Mouse (Mus musculus): ENCODE results near the gene Atg10.

The Atg10 gene

DNA sequence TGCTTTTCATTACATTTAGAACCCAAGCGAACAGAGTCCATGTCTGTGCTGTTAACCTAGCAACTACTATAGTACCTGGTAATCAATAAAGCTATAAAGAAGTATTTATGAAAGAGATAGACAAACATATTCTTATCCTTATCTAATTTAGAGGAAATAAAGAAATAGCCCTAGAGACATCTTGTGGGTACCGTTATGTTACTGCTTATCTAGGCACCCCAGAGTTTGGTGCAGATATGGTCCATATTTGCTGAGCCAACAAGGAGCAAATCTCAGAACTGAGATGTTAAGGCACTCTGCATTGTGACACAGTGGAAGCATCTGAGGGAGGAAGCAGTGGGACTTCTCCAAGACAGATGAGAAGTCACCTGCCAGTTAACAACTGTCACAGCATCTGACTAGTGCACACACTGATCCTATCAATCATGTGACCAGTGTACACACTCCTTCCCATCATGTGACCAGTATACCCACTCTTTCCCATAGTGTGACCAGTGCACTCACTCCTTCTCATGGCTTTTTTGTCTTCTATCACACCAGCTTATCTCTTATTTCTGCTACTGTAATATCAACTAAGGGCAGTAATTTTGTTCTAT is 228.6 kb downstream of the Atg10 start:
- DNase-seq = no peak

GRCm38 (mm10) chr13:90993602-90994001 is 230.2 kb downstream of the Atg10 start:
- no peak for DNase-seq

DNA sequence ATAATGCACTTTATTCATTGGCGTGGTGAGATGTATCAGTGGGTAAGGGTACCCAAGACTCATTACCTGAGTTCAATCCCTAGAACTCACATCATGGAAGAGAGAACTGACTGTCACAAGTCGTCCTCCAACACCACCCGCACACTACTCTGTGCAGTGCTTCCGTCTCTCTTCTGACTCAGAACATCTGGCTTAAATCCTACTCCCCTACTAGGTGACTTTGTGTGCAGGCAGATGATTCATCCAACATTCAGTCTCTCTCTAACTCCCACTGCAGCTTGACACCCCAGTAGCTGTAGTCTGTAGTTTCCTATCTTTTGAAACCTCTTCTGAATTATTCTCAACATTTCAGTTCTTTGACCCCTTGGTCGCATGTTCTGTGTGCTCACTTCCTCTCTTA is 230.8 kb downstream of the Atg10 start:
- no peak for DNase-seq

DNA sequence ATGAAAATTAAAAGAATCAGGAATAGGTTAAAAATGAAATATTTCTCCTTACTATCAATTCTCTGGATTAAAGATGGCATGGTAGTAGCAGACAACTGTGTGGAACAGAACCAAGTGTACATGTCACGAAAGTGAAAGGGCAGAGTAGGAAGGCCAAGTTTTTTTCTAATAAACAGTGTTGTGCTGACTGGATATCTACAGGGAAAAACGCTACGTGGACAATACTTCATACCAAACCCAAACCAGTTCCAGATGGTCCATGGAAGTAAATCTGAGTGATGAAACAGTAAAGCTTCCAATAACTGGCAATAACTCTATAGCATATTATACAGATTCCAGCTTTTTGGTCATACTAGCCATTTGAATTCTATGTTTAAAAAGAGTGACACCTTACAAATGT is 235.5 kb downstream of the Atg10 start:
- no peak for DNase-seq

DNA sequence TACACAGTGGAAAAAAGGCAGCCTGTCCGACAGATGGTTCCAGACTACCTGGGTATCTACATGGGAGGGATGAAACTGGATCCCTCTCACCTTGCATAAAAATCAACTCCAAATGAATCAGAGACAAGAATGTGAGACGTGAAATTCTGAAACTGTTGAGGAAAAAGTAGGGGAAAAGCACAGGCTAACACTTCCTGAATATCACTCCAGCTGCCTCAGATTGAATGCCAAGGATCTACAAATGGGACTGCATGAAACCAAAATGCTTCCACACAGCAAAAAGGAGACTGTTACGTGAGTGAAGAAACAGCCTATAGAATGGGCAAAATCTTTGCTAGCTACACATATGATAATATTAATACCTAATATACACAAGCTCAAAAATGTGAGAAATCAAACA is 238.4 kb downstream of the Atg10 start:
- DNase-seq = no peak

DNA sequence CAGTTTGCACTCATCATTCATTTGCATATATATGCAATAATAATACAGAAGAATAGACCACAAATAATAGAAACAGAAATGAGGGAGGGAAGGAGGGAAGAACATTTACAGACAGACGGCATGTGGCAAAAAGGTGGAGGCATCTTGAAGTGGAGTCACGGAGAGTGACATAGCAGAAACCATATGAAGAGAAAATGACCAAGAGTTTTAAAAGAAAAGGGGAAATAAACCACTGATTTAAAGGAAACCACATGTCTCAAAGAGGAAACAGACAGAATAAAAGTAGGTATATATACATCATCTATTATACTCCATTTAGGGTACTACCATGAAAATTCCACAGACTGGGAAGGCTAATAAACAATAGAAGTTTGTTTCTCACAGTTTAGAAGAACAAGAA is 239.7 kb downstream of the Atg10 start:
- DNase-seq = no peak

DNA sequence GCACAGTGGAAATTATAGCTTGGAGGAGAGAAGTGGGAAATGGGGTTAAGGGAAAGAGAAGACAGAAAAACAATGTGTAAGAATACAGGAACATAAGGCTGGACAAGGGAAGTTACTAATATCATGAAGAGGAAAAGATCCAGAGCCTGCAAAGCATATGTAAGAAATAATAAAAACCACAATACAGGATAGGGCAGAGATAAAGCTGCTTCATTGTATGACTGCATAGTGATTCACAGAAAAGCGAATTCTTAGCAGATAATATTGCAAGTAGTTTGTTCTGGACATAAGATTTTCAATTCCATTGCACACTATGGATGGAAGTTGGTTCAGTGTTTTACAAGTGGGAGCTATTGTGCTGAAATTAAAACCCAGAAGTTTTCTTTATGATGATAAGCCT is 242.0 kb downstream of the Atg10 start:
- DNase-seq = no peak

- DNase-seq = no peak
Measured at GRCm38 (mm10) chr13:90980878-90981674, 242.7 kb downstream of the Atg10 start.

DNA sequence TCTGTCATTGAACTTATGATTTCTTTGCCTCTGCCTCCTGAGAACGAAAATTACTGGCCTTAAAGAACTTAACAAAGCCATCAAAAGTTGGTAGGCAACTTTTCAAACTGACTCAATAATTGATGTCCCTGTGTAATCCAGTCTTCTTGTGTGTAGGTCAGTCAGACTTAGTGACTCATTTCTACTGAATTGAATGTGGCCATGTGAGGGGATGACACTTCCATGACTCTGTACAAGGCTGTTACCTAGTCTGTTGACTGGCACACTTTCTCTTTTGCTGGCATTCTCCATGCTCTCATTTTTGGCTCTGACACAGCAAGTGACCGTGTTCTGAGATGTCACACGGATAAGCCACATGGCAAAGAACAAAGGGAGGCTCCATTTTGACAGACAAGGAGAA is 246.7 kb downstream of the Atg10 start:
- DNase-seq = no peak

- no peak for DNase-seq
Measured at GRCm38 (mm10) chr13:90973409-90973808, 250.4 kb downstream of the Atg10 start.

DNA sequence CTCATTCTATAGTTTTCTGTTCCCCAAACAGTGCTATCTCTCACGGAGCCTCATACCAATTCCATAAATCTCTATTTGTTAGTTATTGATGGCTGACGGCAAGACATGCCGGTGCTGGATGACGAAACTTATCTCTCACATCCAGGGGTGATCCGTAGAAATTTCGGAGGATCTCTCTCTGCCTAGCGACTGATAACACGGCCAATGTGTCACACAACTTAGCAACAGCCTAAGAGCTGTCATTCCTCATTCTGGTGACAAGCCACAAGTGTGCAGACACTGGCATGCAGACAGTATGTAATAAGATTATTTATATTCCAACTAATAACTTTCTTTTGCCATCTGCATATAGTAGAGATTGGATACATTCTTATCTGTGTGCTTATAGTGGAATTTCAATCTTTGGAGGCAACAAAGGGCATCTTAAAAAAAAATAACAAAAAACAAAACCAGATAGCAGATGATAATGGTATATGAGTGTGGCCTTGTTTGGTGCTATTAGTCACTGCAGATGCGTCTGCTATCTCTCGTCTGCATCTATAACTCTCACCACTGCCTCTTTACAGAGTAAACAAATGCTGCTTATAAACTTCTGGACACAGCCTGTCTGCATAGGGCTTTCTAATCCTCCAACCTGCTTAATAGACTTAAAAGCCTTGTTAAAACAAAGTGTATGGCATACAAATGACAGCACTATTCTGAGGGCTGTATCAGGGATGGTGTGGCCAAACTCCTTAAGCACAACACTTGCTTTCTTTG is 253.3 kb downstream of the Atg10 start:
- DNase-seq = no peak

- DNase-seq = no peak
Measured at GRCm38 (mm10) chr13:90968940-90969339, 254.8 kb downstream of the Atg10 start.

DNA sequence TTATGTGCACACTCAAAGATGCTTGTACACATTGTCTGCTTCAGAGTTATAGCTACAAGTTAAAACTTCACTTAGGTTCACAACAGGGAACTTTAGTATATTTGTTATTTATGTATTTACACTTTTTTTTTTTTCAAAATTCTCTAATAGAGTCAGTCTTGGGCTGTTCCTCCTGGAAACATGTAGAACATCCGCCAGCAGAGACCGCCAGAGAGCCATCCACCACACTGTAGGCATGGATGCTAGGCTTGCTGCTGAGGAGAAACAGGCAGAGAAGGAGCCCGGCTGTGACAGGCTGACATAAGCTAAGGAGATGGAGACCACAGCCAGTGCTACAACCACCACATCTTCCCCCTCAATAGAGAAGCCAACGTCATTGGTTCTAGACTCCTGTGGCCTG is 256.3 kb downstream of the Atg10 start:
- peak; percentile 88 for DNase-seq

DNA sequence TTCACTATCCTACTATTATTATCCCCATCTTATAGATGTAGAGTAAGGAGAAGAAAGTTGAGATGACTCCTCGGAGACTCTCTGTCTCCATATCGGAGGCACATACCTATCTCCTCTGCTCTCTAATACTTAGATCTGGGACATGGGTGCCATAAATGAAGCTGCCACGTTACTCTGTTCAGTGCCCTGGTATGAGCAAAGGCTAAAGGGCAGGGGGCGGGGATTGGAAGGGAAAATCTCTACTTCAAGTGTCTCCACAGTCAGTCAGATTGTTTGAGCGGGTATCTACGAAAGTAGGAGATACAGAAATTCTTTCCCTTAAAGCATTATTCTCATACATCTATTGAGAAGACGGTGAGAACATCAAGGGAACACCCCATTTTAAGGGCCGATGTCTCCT is 257.8 kb downstream of the Atg10 start:
- DNase-seq = no peak

- no peak for DNase-seq
Measured at GRCm38 (mm10) chr13:90964511-90964910, 259.3 kb downstream of the Atg10 start.

DNA sequence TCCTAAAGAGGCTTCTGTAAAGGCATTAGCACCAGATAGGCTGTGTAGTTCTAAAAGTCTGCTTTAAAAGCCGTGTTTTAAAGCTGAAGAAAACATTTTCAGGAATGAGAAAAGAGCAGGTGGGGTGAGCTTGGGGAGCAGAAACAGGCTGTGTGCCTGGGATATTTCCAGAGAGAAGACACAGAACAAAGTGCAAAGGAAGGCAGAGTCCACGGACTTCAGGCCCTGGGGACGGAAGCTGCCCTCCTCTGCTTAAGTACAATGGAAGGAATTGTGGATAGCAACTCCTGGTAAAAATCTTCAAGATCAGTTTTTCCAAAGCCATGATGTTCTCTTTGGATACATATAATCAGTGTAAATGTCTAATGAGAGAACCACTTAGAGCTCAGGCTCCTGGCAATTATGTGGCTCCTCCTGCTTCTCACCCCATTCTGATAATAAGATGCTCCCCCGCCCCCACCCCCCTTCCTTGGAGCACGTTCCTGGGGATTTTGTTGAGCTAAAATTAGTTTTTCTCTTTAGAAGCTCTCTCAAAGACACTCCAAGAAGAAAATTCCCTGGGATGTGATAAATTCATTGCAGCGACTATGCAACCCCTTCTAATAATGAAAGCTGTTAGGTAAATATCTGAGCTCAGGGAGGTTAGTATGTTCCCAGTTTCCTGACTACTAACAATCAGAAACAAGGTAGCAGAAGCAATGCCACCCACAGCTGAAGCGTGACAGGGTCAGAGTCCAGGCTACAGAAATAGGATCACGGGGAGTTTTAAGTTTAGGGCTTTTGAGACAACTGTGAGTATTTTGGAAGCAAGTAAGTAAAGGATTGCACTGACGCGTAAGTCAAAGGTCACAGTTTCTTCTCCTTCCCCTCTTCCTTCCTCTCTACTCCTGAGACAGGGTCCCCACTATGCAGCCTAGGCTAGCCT is 260.7 kb downstream of the Atg10 start:
- DNase-seq = no peak

DNA sequence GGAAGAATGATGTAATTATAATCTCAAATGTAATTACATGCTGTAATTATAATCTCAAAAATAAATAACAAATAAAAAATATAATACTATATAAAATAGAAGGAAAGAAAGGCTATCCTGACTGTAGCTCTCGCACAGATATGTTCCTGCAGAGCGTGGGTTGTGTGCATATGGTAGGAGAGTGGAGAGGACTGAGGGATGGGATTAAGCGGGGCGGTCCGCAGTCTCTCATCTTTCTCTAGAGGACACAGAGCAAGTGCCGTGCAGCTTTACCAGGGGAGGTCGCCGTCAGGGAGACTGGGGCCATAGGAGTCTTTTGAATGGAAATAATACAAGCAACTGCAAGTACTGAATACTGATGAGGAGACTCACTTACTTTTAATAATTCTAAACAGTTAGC is 263.2 kb downstream of the Atg10 start:
- DNase-seq = no peak

DNA sequence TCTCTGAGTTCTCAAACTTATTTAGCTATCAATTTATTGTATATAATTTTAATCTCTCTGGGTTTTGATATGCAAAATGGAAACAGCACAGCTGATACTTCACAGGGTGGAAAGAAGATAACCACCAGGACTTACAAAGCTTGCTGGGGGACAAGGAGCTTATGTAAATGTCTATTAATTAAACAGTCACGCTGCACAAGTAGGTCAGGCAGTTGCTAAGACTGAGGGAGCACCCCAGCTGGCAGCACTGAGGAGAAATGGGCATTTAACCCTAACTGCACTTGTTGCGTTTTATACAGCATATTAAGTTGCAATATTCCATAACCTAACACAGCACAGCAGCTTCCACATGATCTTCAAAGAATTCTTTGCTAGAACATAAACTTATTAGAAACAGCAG is 264.9 kb downstream of the Atg10 start:
- no peak for DNase-seq

- DNase-seq = no peak
Measured at GRCm38 (mm10) chr13:90939600-90939999, 284.2 kb downstream of the Atg10 start.

DNA sequence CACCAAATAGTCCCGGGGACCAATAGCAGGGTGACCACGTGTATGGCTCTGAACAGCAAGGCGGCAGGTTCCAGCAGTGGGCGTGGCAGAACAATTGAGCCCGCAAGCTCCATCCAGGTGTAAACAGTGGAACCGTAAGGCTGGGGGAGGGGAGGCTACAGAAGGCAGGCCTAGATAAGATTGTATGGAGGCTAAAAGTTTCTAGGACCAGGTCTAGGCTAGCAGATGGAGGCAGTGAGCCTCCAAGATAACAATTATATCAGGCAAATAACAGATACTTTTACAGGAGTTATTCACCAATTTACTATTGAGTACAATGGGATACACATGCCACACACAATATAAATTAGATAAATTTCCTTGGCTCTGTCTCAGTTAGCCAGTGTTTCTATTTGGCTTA is 284.6 kb downstream of the Atg10 start:
- no peak for DNase-seq

GRCm38 (mm10) chr13:90935852-90936251 is 287.9 kb downstream of the Atg10 start:
- no peak for DNase-seq

GRCm38 (mm10) chr13:90933256-90933655 is 290.5 kb downstream of the Atg10 start:
- DNase-seq = peak; percentile 10

DNA sequence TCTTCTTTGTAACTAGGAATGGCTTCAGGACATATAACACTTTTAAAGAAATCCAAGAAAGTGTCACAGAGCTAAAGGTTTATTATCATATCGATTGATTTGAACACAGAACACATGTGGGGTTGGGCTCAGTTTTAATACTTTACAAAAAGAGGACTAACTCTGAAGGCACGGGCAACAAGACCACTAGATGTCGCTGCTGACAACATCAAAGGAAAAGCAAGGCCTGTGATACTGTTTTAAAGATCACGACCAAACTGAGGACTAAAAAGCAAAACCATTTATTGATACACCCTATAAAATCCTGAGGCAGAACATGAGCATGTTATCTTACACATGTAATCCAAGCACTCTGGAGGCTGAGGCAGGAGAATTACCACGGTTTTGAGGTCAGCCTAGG is 293.9 kb downstream of the Atg10 start:
- DNase-seq = peak; percentile 90

Measured in lung, postnatal 36 days (tissue).